Mouse (Mus musculus): Measurements from ENCODE around the gene Mtif3.

DNA sequence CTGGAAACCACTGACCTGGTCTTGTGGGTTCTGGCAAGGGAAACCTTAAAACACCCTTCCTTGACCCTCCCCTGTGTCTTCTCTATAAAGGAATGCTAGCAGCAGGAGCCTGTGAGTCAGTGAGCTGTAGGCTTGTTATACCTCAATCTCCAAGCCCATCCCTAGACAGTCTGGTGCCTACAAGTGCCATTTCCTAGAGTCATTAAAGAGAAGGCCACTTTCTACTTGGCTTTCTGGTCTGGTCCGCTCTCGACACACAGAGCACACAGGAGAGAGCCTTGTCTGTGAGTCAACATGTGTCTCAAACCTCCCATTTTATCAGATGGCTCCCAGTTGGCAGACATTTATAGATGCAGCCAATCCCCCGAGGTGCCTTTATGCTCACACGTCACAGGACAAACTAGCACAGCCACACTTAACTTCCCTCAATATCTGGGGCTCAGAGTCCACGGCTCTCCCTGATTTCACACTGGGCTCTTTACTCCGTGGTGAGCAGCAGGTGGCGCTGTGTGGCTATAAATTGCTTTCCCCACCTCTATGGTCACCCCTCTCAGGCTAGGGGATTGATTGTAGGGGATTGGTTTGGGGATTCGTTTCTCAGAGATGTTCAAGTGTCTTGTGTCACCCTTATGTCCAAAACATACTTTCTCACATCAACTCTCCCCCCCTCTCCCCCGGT lies 49.4 kb downstream of the Mtif3 start:
- TF ChIP-seq CTCF (IDR thresholded peaks at IDR 0.05; ENCODE audit: control insufficient read depth, insufficient read depth, low read length) = peak; percentile 73
- no peak for TF ChIP-seq POLR2A (IDR thresholded peaks at IDR 0.05; ENCODE audit: borderline replicate concordance, control insufficient read depth, low read depth, low read length)
